Mouse (Mus musculus): ENCODE data around the gene Etl4.
"Not testable (repeated sequence)": the region's sequence is repeated elsewhere in the genome, so short reads cannot be mapped to it uniquely, and the experiment has no call there.

- not testable (repeated sequence) for TF ChIP-seq GATA1, TAL1 (IDR thresholded peaks at IDR 0.05; ENCODE audit: low read length)
These were observed 271.0 kb downstream of the Etl4 start for GRCm38 (mm10) chr2:20180561-20180960.

All from erythroblast, embryonic 14.5 days (primary cell).